Mouse (Mus musculus) G1E (cell line): ENCODE measurements around the gene Dmac2.

Source experiments
- CTCF ChIP-seq: IDR thresholded peaks from 2 replicates; pipeline ENCODE4 v1.5.1; 2012; ENCODE audit warnings: low read depth, low read length, inconsistent platforms, mixed read lengths
- GATA1 ChIP-seq: IDR thresholded peaks from 2 replicates; pipeline ENCODE4 v1.6.1; 2012; ENCODE audit warnings: borderline replicate concordance, low read length, inconsistent platforms, mixed read lengths
- GATA2 ChIP-seq: IDR thresholded peaks from 2 replicates; pipeline ENCODE4 v1.6.1; 2012; ENCODE audit warnings: low read depth, low read length, inconsistent platforms, borderline replicate concordance

- TF ChIP-seq CTCF = no peak
- no peak for TF ChIP-seq GATA2
- TF ChIP-seq GATA1 = no peak
Observed at GRCm38 (mm10) chr7:25637099-25637498, 17.9 kb downstream of the Dmac2 start.
